Mouse (Mus musculus) bone marrow, adult 2 months (tissue): Measurements from ENCODE around the gene Xrcc3.

Experiments used
- CTCF ChIP-seq: fragments of 200-500 bp; IDR thresholded peaks from 2 replicates; pipeline ENCODE4 v1.5.1; 2011; ENCODE audit warnings: low read length, control low read depth; ENCODE audit not compliant: control insufficient read depth, insufficient read depth
- POLR2A ChIP-seq: fragments of 200-500 bp; IDR thresholded peaks from 2 replicates; pipeline ENCODE4 v1.6.1; 2011; ENCODE audit warnings: low read depth, mild to moderate bottlenecking, control low read depth, low read length, borderline replicate concordance; ENCODE audit not compliant: control insufficient read depth

GRCm38 (mm10) chr12:111855448-111855847 lies 41.8 kb upstream of the Xrcc3 start:
- no peak for TF ChIP-seq CTCF
- TF ChIP-seq POLR2A = no peak
